ENCODE assay signal across 8 mouse cellular contexts in genomic region chr2:178574859-178575258, GRCm38 (mm10).
DNase-seq lines count a peak whose midpoint lies in the region; ATAC-seq and TF ChIP-seq lines count a peak whose summit lies in the region.

No protein-coding gene starts in this region.

- peak; percentile 74 for ATAC-seq in frontal cortex, adult (ENCODE audit: low TSS enrichment)

- peak; percentile 74 for TF ChIP-seq CTCF in heart, adult 2 months (IDR thresholded peaks at IDR 0.05)
- peak in 1 of 2 experiments; percentile 75; a peak in 3 of 4 replicates for TF ChIP-seq CTCF in CH12.LX (conservative IDR thresholded peaks at IDR 0.05 in 1 of 2, IDR thresholded peaks at IDR 0.05 in 1 of 2; ENCODE audit: low read depth in 2 of 2, low read length in 2 of 2)

- H3K4me1 ChIP-seq in heart, adult 2 months (ENCODE audit: control insufficient read depth, insufficient read depth, low read length): no peaks in the 10 kb centered on the region
- no peaks in the 10 kb centered on the region for H3K4me1 ChIP-seq in CH12.LX (ENCODE audit: control insufficient read depth in 1 of 2, insufficient read depth in 2 of 2)

- no peaks in the 10 kb centered on the region for H3K27me3 ChIP-seq in heart, adult 2 months (ENCODE audit: control insufficient read depth, insufficient read depth, low read length)
- peaks cover 18% of the 10 kb centered on the region for H3K27me3 ChIP-seq in CH12.LX (replicated peaks)

- no peak for TF ChIP-seq EP300 in heart, adult 2 months (IDR thresholded peaks at IDR 0.05; ENCODE audit: insufficient read depth, low read depth, low read length)
- TF ChIP-seq EP300 in CH12.LX (IDR thresholded peaks at IDR 0.05; ENCODE audit: low read length): no peak

- H3K9ac ChIP-seq in heart, adult 2 months (ENCODE audit: low read depth, low read length): no peak overlapping the region
- H3K9ac ChIP-seq in CH12.LX (ENCODE audit: insufficient read depth, low read depth): no peak overlapping the region

- dilution Hi-C loops in CH12.LX (cut with MboI; ENCODE audit: extremely low pct_ligation_motif_present, extremely low pct_unique_long_range_greater_than_20kb, low sequenced_read_pairs): no loop called here

- TF ChIP-seq RAD21 in CH12.LX (IDR thresholded peaks at IDR 0.05; ENCODE audit: low read depth, low read length): peak; percentile 70

- H3K79me2 ChIP-seq in heart, adult 2 months (replicated peaks; ENCODE audit: control insufficient read depth, insufficient read depth, low read length): no peaks in the 10 kb centered on the region
- H3K79me2 ChIP-seq in CH12.LX (replicated peaks; ENCODE audit: control insufficient read depth, extremely low read depth, insufficient read depth, poor library complexity, severe bottlenecking): no peaks in the 10 kb centered on the region

- TF ChIP-seq POLR2A in heart, adult 2 months (IDR thresholded peaks at IDR 0.05; ENCODE audit: insufficient read depth, low read depth, low read length): no peak
- TF ChIP-seq POLR2A in CH12.LX (IDR thresholded peaks at IDR 0.05; ENCODE audit: low read depth, low read length): no peak

- 28% methylated on average over 4 of the region's 4 CpGs for WGBS in heart, adult 2 months

- intact Hi-C loops in heart, adult 2 months (cut with DNase I): loop anchor here (2.0 to 5.0 kb wide), 3 partner anchors 90 to 1300 kb away; no protein-coding TSS in a partner anchor

- H3K4me3 ChIP-seq in heart, adult 2 months: no peak overlapping the region
- H3K4me3 ChIP-seq in CH12.LX (replicated peaks in 1 of 3; ENCODE audit: low read depth in 2 of 3, low read length in 2 of 3, poor library complexity in 1 of 3): no peak overlapping the region

- in situ Hi-C loops in CH12.LX (cut with MboI; ENCODE audit: low pct_ligation_motif_present, low pct_unique_long_range_greater_than_20kb, low sequenced_read_pairs): loop anchor here (25.0 kb wide), 1 partner anchor 1312 kb away; no protein-coding TSS in a partner anchor

- peaks cover 3% of the 10 kb centered on the region for H3K9me3 ChIP-seq in CH12.LX (replicated peaks; ENCODE audit: low read length)

- no peak overlapping the region for H3K4me2 ChIP-seq in CH12.LX (ENCODE audit: insufficient read depth, low read depth, poor library complexity, severe bottlenecking)

- no peaks in the 10 kb centered on the region for H3K36me3 ChIP-seq in heart, adult 2 months (ENCODE audit: control insufficient read depth, insufficient read depth, low read length)
- no peaks in the 10 kb centered on the region for H3K36me3 ChIP-seq in CH12.LX (replicated peaks in 1 of 2; ENCODE audit: control insufficient read depth in 1 of 2, insufficient read depth in 1 of 2, low read length in 1 of 2)

- no peak overlapping the region for H3K27ac ChIP-seq in heart, adult 2 months
- no peak overlapping the region for H3K27ac ChIP-seq in CH12.LX (ENCODE audit: insufficient read depth, low read depth)

- peak; percentile 25 to 61 for DNase-seq in heart, adult 2 months
- no peak for DNase-seq in heart, adult 11 months
- DNase-seq in CH12.LX (ENCODE audit: extremely low read depth): peak; percentile 57
- DNase-seq in cerebellum, adult 11-12 months: peak; percentile 32
- DNase-seq in layer of hippocampus, adult 8-10 months (ENCODE audit: low spot score in 2 of 2): peak; percentile 39 to 82
- peak; percentile 72 for DNase-seq in lung, postnatal 10 days
- DNase-seq in right cerebral cortex, postnatal 4 days: peak; percentile 75

TF ChIP-seq in CH12.LX, 34 proteins besides CTCF, POLR2A, EP300 and RAD21:
- TF ChIP-seq SMC3 (IDR thresholded peaks at IDR 0.05; ENCODE audit: low read depth, low read length) (peak; percentile 72), MYC (IDR thresholded peaks at IDR 0.05; ENCODE audit: low read depth, low read length) (no peak)
